Mouse (Mus musculus): ENCODE data around the gene Sf3b3. TPM values are rescaled to one million over a fixed set of nuclear protein-coding genes. Genes with fewer than 3 reads are reported as not detected.

Sf3b3 gene
- total RNA-seq, 2 experiments from 2014 or later, result 71.1 to 74.7 TPM

DNA sequence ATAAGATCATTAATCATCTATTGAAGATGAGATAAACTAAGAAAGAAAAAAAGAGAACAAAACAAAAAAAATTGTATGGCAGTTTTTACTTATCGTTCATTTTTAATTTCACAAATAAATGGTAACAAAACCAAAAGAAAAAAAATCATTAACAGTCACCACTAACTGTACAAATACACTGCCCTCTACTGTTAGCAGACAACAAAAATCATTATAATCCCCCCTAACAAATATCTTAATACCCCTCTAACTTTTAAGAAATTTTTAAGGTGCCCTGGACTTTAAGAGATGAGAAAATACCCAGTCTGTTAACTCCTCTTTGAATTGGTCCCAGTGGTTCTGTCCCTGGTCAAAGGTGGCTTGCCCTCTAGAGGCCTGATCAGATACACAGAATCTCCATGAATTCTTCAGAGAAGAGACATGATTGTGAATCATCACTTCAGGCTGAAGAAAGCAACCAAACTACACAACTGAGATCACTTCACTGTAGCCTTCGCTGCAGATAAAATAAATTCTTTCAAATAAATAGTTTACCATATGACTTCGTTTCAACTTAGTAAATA lies 4.5 kb downstream of the Sf3b3 start:
- DNase-seq (ENCODE audit: low spot score in 2 of 2), result no peak
- Histone ChIP-seq H3K4me3 (no peak overlapping the region), H3K27ac (no peak overlapping the region)
- TF ChIP-seq CTCF (conservative IDR thresholded peaks at IDR 0.05), result peak; percentile 73

DNA sequence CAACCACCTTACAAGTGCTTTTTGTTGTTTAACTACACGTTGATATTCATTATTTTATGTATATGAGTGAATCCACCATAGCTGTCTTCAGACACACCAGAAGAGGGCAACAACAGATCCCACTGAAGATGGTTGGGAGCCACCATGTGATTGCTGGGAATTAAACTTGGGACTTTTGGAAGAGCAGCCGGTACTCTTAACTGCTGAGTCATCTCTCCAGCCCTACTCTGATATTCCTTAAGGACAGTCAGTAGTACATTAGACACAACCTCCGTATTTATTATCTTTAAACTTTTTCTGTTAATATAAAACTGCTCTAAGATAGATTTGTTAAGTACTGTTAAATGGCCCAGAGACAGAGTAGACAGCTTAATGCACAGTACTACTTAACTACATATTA lies 14.6 kb downstream of the Sf3b3 start:
- H3K4me3 ChIP-seq, result no peak overlapping the region
- no peak for DNase-seq (ENCODE audit: low spot score in 2 of 2)
- 0 out of 2 replicates have a peak, but pooled peaks have one; percentile 7 for TF ChIP-seq CTCF (conservative IDR thresholded peaks at IDR 0.05)
- H3K27ac ChIP-seq, result no peak overlapping the region

DNA sequence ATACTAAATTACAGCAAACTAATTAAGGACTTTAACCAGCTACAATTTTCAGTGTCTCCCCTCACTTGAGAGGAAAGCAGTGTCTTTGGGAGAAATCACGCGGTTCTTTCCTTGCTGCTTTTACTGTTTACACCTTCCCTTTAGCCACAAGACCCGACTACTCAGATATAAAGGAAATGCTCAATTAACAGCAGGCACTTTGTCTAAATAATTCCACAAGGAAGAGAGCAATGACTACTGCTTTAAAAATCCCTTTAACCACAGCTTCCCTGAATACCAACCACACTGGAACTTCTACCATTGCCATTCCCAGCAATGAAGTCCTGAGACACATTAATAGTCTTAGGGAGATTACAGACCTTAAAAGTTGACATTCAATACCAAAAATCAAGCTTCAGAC lies 18.1 kb downstream of the Sf3b3 start:
- DNase-seq (ENCODE audit: low spot score in 2 of 2), result no peak
- no peak for TF ChIP-seq CTCF (conservative IDR thresholded peaks at IDR 0.05)
- no peak overlapping the region for H3K4me3 ChIP-seq
- no peak overlapping the region for H3K27ac ChIP-seq

DNA sequence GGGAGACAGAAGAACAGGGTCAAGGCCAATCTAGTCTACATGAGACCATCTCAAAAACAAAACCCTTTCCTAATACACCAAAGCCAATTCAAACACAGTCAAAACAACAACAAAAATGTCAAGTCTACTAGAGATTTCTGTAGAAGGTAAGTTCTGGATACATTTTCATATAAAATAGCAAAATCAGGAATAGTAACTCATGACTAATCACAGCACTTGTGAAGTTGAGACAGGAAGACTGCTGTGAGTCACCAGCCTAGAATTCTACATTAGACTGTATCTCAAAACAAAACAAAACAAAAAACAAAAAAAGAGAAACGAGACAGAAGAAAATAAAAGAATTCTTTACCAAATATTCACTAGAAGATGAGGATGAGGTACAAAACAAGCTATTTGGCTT lies 21.7 kb downstream of the Sf3b3 start:
- H3K27ac ChIP-seq, result no peak overlapping the region
- no peak for DNase-seq (ENCODE audit: low spot score in 2 of 2)
- no peak overlapping the region for H3K4me3 ChIP-seq
- TF ChIP-seq CTCF (conservative IDR thresholded peaks at IDR 0.05), result no peak

DNA sequence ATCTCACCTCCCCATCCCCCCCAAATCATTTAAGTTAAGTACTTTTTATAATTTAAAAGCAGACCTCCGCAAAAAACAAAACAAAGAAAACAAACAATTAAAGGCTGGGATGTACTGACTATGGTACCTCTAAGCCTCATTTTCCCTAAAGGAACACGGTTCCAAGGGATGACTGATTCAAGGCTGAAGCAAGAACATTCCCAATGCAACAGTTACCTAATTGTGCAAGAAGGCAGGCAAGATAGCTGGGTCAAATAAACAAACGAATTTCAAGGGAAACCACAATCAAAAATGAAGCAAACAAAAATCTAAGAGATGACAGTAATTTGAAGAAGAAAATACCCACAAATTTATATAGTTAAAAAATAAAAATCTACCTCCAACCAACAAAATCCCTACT lies 24.6 kb downstream of the Sf3b3 start:
- Histone ChIP-seq H3K27ac (no peak overlapping the region), H3K4me3 (no peak overlapping the region)
- DNase-seq (ENCODE audit: low spot score in 2 of 2), result no peak
- no peak for TF ChIP-seq CTCF (conservative IDR thresholded peaks at IDR 0.05)

DNA sequence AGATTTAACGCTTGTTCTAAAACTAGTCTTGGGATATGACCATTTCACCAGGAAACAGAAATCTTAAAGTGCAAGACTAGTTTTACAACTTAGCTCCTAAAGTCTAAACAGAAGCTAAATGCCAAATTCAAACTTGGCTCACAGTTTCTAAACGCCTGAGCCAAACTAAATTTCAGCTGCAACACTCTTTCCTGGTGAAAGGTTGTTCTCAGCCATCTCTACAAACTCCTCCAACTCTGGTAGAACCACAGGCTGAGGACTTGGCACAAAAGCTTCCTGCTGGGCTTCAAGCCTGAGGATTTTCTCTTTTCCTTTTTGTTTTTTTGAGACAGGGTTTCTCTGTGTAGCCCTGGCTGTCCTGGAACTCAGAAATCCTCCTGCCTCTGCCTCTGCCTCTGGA lies 26.3 kb downstream of the Sf3b3 start:
- no peak for TF ChIP-seq CTCF (conservative IDR thresholded peaks at IDR 0.05)
- Histone ChIP-seq H3K27ac (no peak overlapping the region), H3K4me3 (no peak overlapping the region)
- no peak for DNase-seq (ENCODE audit: low spot score in 2 of 2)

DNA sequence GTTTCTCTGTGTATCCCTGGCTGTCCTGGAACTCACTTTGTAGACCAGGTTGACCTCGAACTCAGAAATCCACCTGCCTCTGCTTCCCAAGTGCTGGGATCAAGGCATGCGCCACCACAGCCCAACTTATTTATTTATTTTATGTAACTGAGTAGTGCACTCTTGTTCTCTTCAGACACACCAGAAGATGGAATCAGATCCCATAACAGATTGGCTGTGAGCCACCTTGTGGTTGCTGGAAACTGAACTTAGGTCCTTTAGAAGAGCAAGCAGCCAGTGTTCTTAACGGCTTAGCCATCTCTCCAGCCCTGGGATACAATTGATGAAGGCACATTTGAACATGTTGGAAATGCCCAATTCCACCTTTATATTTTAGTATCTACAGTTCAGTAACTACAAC lies 28.0 kb downstream of the Sf3b3 start:
- no peak for DNase-seq (ENCODE audit: low spot score in 2 of 2)
- Histone ChIP-seq H3K4me3 (no peak overlapping the region), H3K27ac (no peak overlapping the region)
- TF ChIP-seq CTCF (conservative IDR thresholded peaks at IDR 0.05), result peak; percentile 55

DNA sequence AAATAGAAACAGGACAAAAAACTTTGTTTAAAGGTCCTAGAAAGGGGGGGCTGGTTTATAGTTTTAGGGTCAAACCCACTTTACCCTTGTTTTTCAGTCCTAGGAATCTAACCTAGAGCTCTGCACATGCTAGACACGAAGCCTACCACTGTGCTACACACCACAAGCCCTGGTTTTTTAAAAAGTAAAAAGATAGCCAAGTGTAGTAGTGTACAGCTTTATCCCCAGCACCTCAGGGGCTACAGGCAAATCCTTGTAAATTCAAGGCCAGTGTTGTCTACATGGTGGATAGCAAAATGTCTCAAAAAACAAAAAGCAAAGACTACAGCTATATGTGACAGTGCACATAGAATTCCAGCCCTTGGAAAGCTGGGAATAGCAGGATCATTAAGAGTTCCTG lies 29.6 kb downstream of the Sf3b3 start:
- DNase-seq (ENCODE audit: low spot score in 2 of 2), result no peak
- TF ChIP-seq CTCF (conservative IDR thresholded peaks at IDR 0.05), result no peak
- Histone ChIP-seq H3K27ac (no peak overlapping the region), H3K4me3 (no peak overlapping the region)

DNA sequence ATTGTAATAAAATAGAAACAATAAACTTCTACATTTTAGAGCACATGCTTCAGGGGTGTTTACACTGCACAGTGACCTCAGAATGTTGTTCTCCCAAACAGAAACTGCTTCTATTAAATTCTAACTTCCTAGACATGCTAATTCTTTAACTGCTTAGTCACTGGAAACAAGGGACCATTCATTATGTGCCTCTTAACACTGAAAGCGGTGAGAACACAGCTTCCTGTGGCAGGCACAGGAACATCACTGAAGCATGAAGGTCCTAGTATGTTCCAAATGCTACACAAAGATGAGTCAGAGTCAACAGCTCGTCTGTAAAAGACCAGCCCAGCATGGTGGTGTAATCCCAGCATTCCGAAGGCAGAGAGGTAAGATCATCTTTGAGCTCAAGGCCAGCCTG lies 31.3 kb downstream of the Sf3b3 start:
- H3K4me3 ChIP-seq, result no peak overlapping the region
- no peak for TF ChIP-seq CTCF (conservative IDR thresholded peaks at IDR 0.05)
- no peak for DNase-seq (ENCODE audit: low spot score in 2 of 2)
- H3K27ac ChIP-seq, result no peak overlapping the region

DNA sequence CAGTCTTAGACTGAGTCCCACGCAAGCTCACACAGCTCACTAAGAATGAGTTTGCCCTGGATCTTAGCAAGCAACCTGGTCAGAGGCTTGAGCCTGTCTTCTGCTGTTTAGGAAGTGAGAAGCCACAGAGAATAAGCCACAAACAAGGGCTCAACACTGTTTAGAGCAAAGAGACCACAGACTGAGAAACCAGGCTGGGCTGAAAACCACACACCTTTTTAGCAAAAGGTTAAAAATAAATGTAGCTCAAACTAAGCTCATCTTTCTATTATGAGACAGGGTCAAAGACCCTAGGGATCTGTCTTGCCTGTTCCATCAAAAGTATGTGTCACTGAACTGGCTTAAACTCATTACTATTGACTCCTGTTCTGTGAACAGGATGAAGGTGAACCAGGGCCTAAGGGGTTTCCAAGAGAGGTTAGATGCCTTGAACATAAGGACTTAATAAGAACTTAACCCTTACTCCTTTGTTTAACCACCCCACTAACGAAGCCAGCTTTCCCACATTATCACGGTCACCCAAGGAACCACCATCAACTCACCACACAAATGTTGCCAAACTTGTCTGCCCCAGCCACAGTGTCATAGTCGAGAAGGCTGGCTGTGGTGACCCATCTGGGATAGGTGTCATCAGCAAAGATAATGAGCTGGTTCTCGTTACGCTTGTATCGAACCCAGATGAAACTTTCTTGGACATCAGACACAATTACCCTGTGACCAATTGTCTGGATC lies 33.3 kb downstream of the Sf3b3 start:
- DNase-seq (ENCODE audit: low spot score in 2 of 2), result no peak
- Histone ChIP-seq H3K27ac (no peak overlapping the region), H3K4me3 (no peak overlapping the region)
- no peak for TF ChIP-seq CTCF (conservative IDR thresholded peaks at IDR 0.05)

DNA sequence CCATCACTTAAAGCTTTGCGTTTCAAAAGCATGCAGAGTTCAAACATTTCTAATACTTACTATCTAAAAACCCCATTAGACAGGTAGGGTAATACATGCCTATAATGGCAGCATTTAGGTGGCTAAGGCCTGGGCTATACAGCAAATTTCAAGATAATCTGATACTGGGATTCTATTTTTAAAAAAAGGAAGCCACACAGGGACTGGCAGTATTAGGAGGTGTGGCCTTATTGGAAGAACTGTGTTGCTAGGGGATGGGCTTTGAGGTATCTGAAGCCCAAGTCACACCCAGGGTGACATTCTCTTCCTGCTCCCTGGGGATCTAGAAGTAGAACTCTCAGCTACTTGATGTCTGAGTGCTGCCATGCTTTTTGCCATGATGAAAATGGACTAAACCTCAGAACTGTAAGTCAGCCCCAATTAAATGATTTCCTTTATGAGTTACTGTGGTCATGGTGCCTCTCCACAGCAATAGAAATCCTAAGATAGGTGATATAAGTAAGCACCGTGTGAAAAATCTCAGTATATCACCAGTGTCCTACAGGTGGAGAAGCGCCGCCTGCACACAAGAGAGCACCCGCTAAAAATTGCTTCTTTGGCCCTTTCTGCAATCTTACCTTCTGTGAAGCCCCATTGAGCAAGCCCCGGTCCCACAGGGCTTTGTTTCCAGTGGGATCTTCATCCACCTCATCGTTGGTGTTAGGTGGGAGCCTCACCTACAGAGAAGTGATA lies 34.1 kb downstream of the Sf3b3 start:
- no peak for TF ChIP-seq CTCF (conservative IDR thresholded peaks at IDR 0.05)
- Histone ChIP-seq H3K27ac (no peak overlapping the region), H3K4me3 (no peak overlapping the region)
- no peak for DNase-seq (ENCODE audit: low spot score in 2 of 2)

DNA sequence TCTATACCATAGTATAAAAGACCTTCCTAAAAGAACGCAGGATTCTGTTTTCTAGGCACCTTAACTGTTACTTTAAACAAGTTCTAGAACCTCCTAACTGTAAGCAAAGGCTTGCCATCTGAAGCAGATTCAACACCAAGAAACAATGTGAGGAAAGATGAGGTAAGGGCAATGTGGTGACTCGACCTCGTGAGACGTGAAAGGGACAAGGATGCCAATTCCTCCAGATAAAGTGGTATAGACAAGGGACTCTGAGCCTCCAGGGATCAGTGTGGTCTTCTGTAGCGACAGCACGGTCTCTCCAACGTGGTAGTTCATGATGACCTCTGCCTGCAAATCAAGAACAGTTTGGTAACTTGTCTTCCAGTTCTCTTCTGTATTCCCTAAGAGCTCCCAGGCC lies 34.8 kb downstream of the Sf3b3 start:
- Histone ChIP-seq H3K4me3 (no peak overlapping the region), H3K27ac (no peak overlapping the region)
- TF ChIP-seq CTCF (conservative IDR thresholded peaks at IDR 0.05), result no peak
- no peak for DNase-seq (ENCODE audit: low spot score in 2 of 2)

DNA sequence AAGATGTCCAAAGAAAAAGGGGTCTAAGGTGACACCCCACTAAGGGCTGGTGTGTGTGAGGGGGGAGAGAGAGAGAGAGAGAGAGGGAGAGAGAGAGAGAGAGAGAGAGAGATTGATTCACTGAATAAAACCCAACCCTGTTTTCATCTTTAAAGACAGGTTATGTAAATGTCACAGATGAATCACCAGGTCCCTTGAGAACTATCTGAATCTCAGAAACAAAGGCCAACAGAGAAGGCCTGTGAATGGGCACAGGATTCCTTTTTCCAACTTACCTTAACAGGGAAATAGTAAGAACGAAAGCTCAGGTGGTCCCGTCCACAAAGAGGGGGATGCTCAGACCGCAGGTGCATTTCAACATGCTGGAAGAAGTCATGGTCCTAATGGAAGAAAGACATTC lies 35.5 kb downstream of the Sf3b3 start:
- no peak for DNase-seq (ENCODE audit: low spot score in 2 of 2)
- no peak overlapping the region for H3K27ac ChIP-seq
- no peak for TF ChIP-seq CTCF (conservative IDR thresholded peaks at IDR 0.05)
- no peak overlapping the region for H3K4me3 ChIP-seq

All from layer of hippocampus, adult 2 months (tissue).